In genomic region chr11:103198339-103198738, GRCm38 (mm10) we compare ENCODE assay signal across 9 mouse cellular contexts. TPM values are rescaled to one million over a fixed set of nuclear protein-coding genes. Genes with fewer than 3 reads are reported as not detected.
A peak's percentile ranks its signal among the peaks of the same experiment; 100 is the strongest.
DNase-seq lines count a peak whose midpoint lies in the region; ATAC-seq lines count a peak whose summit lies in the region.
"Had no signal": no experiment of that assay in that cellular context is flagged by ENCODE, and none has a peak within 500 bp of the region (broad histone marks: within the 10 kb centered on the region; RNA-seq: fewer than 3 reads in every experiment).

No protein-coding gene starts in this region.

- ATAC-seq in embryonic facial prominence, embryonic 11.5 days (replicated peaks; ENCODE audit: insufficient number of reproducible peaks, low FRiP score, low TSS enrichment, low read depth): no peak
- ATAC-seq in hindbrain, embryonic 12.5 days (ENCODE audit: low FRiP score): no peak
- ATAC-seq in midbrain, embryonic 16.5 days: no peak
- ATAC-seq: Patski had no signal

- peak overlapping the region; percentile 32 for H3K4me3 ChIP-seq in embryonic facial prominence, embryonic 11.5 days (ENCODE audit: low read depth, low read length)
- H3K4me3 ChIP-seq in hindbrain, embryonic 12.5 days: peak overlapping the region; percentile 45; the same call in 1 of the 2 replicates
- peak overlapping the region; percentile 50; the same call in 1 of the 2 replicates for H3K4me3 ChIP-seq in midbrain, embryonic 16.5 days (ENCODE audit: low read depth, low read length)

- no peak overlapping the region for H3K9ac ChIP-seq in embryonic facial prominence, embryonic 11.5 days (replicated peaks; ENCODE audit: low read length)
- H3K9ac ChIP-seq in hindbrain, embryonic 12.5 days: no peak overlapping the region
- H3K9ac ChIP-seq in midbrain, embryonic 16.5 days (ENCODE audit: low read depth, low read length): no peak overlapping the region

- no peak overlapping the region for H3K27ac ChIP-seq in embryonic facial prominence, embryonic 11.5 days (replicated peaks; ENCODE audit: low read depth, low read length)
- H3K27ac ChIP-seq in hindbrain, embryonic 12.5 days: no peak overlapping the region
- no peak overlapping the region for H3K27ac ChIP-seq in midbrain, embryonic 16.5 days (ENCODE audit: low read length)

- H3K27me3 ChIP-seq in embryonic facial prominence, embryonic 11.5 days (ENCODE audit: control insufficient read depth, insufficient read depth, low read length): peaks cover 60% of the 10 kb centered on the region
- peaks cover 84% of the 10 kb centered on the region for H3K27me3 ChIP-seq in hindbrain, embryonic 12.5 days
- H3K27me3 ChIP-seq in midbrain, embryonic 16.5 days (ENCODE audit: control insufficient read depth, insufficient read depth, low read depth, low read length): peaks cover 43% of the 10 kb centered on the region
- H3K27me3 ChIP-seq: Patski had no signal

- DNase-seq in kidney, postnatal 10 days: peak; percentile 7
- DNase-seq in kidney, postnatal 25 days: no peak
- DNase-seq in embryonic facial prominence, embryonic 11.5 days (ENCODE audit: low spot score): no peak
- no peak for DNase-seq in layer of hippocampus, adult 9-10 months (ENCODE audit: low spot score)
- DNase-seq in layer of hippocampus, adult 11-12 months (ENCODE audit: low spot score): no peak

- H3K4me1 ChIP-seq in embryonic facial prominence, embryonic 11.5 days (ENCODE audit: control insufficient read depth, insufficient read depth, low read length): 0 out of 2 replicates have a peak, but pooled peaks cover 2% of the 10 kb centered on the region
- peaks cover 21% of the 10 kb centered on the region for H3K4me1 ChIP-seq in hindbrain, embryonic 12.5 days
- peaks cover 25% of the 10 kb centered on the region for H3K4me1 ChIP-seq in midbrain, embryonic 16.5 days (ENCODE audit: control insufficient read depth, insufficient read depth, low read length)

- WGBS in embryonic facial prominence, embryonic 11.5 days: 3% methylated on average over 15 of the region's 16 CpGs
- WGBS in hindbrain, embryonic 12.5 days: 6% methylated on average over 16 of the region's 16 CpGs
- 7% methylated on average over 16 of the region's 16 CpGs for WGBS in midbrain, embryonic 16.5 days

- H3K9me3 ChIP-seq in embryonic facial prominence, embryonic 11.5 days (replicated peaks; ENCODE audit: control insufficient read depth, low read length): no peaks in the 10 kb centered on the region
- H3K9me3 ChIP-seq in hindbrain, embryonic 12.5 days (replicated peaks): no peaks in the 10 kb centered on the region
- H3K9me3 ChIP-seq in midbrain, embryonic 16.5 days (replicated peaks; ENCODE audit: control insufficient read depth, low read length, poor library complexity, severe bottlenecking): no peaks in the 10 kb centered on the region

- H3K4me2 ChIP-seq in embryonic facial prominence, embryonic 11.5 days (ENCODE audit: low read depth, low read length): peak overlapping the region; percentile 56; the same call in 1 of the 2 replicates
- H3K4me2 ChIP-seq in hindbrain, embryonic 12.5 days (replicated peaks): peak overlapping the region; percentile 71
- H3K4me2 ChIP-seq in midbrain, embryonic 16.5 days (ENCODE audit: low read length): peak overlapping the region; percentile 80

- H3K36me3 ChIP-seq in embryonic facial prominence, embryonic 11.5 days (replicated peaks; ENCODE audit: control insufficient read depth, insufficient read depth, low read depth, low read length): no peaks in the 10 kb centered on the region
- H3K36me3 ChIP-seq in hindbrain, embryonic 12.5 days: no peaks in the 10 kb centered on the region
- H3K36me3 ChIP-seq in midbrain, embryonic 16.5 days (ENCODE audit: control insufficient read depth, insufficient read depth, low read length): no peaks in the 10 kb centered on the region; the same call in 1 of the 2 replicates

RNA-seq across cellular contexts. Expression of gene 1700023F06Rik, which starts 10.0 kb away (rescaled TPM):
- 0.25 TPM in 2 replicates for polyA plus RNA-seq in embryonic facial prominence, embryonic 11.5 days (2014; fragmentation: Nextera tagmentation; extraction: Ambion mirVana)
- polyA plus RNA-seq in hindbrain, embryonic 12.5 days (2016; fragmentation: Nextera tagmentation; extraction: Ambion mirVana): 0.34 and 0.71 TPM in 2 replicates
- polyA plus RNA-seq in midbrain, embryonic 16.5 days (2015; fragmentation: Nextera tagmentation; extraction: Ambion mirVana): 2.3 and 3.1 TPM in 2 replicates

RNA-seq across cellular contexts. Expression of gene Spata32, which starts 19.9 kb away (rescaled TPM):
- polyA plus RNA-seq in embryonic facial prominence, embryonic 11.5 days (2014; fragmentation: Nextera tagmentation; extraction: Ambion mirVana): not detected in 2 replicates
- 0.21 TPM in 1 of 2 replicates, not detected in the other for polyA plus RNA-seq in hindbrain, embryonic 12.5 days (2016; fragmentation: Nextera tagmentation; extraction: Ambion mirVana)
- polyA plus RNA-seq in midbrain, embryonic 16.5 days (2015; fragmentation: Nextera tagmentation; extraction: Ambion mirVana): 1.2 and 1.3 TPM in 2 replicates
- polyA plus RNA-seq: large intestine, adult 2 months; Patski had no signal

RNA-seq across cellular contexts. Expression of gene Fmnl1, which starts 27.4 kb away (rescaled TPM):
- 0.70 and 0.72 TPM in 2 replicates for polyA plus RNA-seq in embryonic facial prominence, embryonic 11.5 days (2014; fragmentation: Nextera tagmentation; extraction: Ambion mirVana)
- 1.4 and 1.6 TPM in 2 replicates for polyA plus RNA-seq in hindbrain, embryonic 12.5 days (2016; fragmentation: Nextera tagmentation; extraction: Ambion mirVana)
- 5.7 and 6.3 TPM in 2 replicates for polyA plus RNA-seq in midbrain, embryonic 16.5 days (2015; fragmentation: Nextera tagmentation; extraction: Ambion mirVana)
